Mouse (Mus musculus) G1E (cell line): ENCODE data around the gene Cers6. TPM values are rescaled to one million over a fixed set of nuclear protein-coding genes. Genes with fewer than 3 reads are reported as not detected.

Experiments
- ATAC-seq: 2 replicates; pipeline ENCODE4 v1.8.0; 2016; ENCODE audit warnings: mild to moderate bottlenecking; ENCODE audit not compliant: insufficient number of reproducible peaks, poor library complexity, low FRiP score, severe bottlenecking; ENCODE audit errors: extremely low read depth
- DNase-seq: peaks from one replicate; pipeline ENCODE4 v3.0.0; 2012; ENCODE audit warnings: low spot score
- H3K27me3 ChIP-seq: 2 replicates; pipeline ENCODE4 v1.6.1; 2012; ENCODE audit warnings: mild to moderate bottlenecking, low read length, inconsistent platforms; ENCODE audit not compliant: insufficient read depth
- H3K36me3 ChIP-seq: replicated peaks from 2 replicates; pipeline ENCODE3; 2012; ENCODE audit warnings: mild to moderate bottlenecking, inconsistent platforms
- H3K4me1 ChIP-seq: 2 replicates; pipeline ENCODE4 v1.6.1; 2012; ENCODE audit warnings: low read depth, low read length, inconsistent platforms, mixed read lengths; ENCODE audit not compliant: insufficient read depth
- H3K4me3 ChIP-seq: 2 replicates; pipeline ENCODE4 v1.5.1; 2012; ENCODE audit warnings: low read depth, mild to moderate bottlenecking, inconsistent platforms, low read length, moderate library complexity, mixed read lengths
- H3K9me3 ChIP-seq: replicated peaks from 2 replicates; pipeline ENCODE4 v1.6.1; 2012; ENCODE audit warnings: inconsistent platforms
- CTCF ChIP-seq: IDR thresholded peaks from 2 replicates; pipeline ENCODE4 v1.5.1; 2012; ENCODE audit warnings: low read depth, low read length, inconsistent platforms, mixed read lengths
- GATA1 ChIP-seq: IDR thresholded peaks from 2 replicates; pipeline ENCODE4 v1.6.1; 2012; ENCODE audit warnings: borderline replicate concordance, low read length, inconsistent platforms, mixed read lengths
- GATA2 ChIP-seq: IDR thresholded peaks from 2 replicates; pipeline ENCODE4 v1.6.1; 2012; ENCODE audit warnings: low read depth, low read length, inconsistent platforms, borderline replicate concordance
- POLR2AphosphoS5 ChIP-seq: IDR thresholded peaks from 2 replicates; pipeline ENCODE4 v1.6.1; 2012; ENCODE audit warnings: low read depth, low read length, inconsistent platforms; ENCODE audit not compliant: insufficient replicate concordance
- TAL1 ChIP-seq: conservative IDR thresholded peaks from 2 replicates; pipeline ENCODE4 v1.6.1; 2012; ENCODE audit warnings: low read depth, low read length, inconsistent platforms, mixed read lengths
- polyA plus RNA-seq: library from polyadenylated mRNA; stranded (reverse); fragments of >175 nt; gene quantifications from 2 replicates; pipeline ENCODE4 v1.2.3, GENCODE M21; 2012
- total RNA-seq, 2 experiments: library from RNA; stranded (forward) in 1 of 2; stranded (reverse) in 1 of 2; fragments of 200-1000 nt in 1 of 2; fragments of >200 nt in 1 of 2; fragmentation: Nextera tagmentation in 1 of 2; gene quantifications; 2 replicates each; pipeline ENCODE4 v1.2.3; 2014 to 2017

The Cers6 gene
- total and polyA plus RNA-seq, 3 experiments = 14.8 to 92.4 (median 55.7) TPM

DNA sequence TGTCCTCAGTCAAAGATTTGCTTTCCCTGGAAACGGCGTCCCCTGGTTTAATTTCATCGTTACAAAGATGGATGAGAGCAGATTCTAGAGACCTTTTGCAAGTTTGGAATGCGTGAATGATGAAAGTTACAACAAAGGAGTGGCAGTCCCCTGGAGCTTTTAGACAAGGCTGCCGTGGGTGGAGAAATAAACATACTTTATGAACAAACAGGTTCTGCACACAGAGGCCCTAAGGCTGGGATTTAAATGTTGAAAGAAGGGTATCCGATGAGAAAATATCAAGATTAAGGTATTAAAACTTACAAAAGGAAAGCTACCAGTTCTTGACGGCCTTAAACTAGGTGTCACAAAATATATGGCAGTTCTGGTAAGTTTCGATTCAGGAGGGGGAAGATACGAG, 117.0 kb downstream of the Cers6 start:
- H3K4me3 ChIP-seq = no peak overlapping the region; the same call in 1 of the 2 replicates
- H3K36me3 ChIP-seq = peaks cover 29% of the 10 kb centered on the region
- ATAC-seq (no peak), DNase-seq (no peak)
- no peaks in the 10 kb centered on the region for H3K9me3 ChIP-seq
- H3K4me1 ChIP-seq = peaks cover 78% of the 10 kb centered on the region
- TF ChIP-seq TAL1 (no peak), CTCF (no peak)
- H3K27me3 ChIP-seq = no peaks in the 10 kb centered on the region

DNA sequence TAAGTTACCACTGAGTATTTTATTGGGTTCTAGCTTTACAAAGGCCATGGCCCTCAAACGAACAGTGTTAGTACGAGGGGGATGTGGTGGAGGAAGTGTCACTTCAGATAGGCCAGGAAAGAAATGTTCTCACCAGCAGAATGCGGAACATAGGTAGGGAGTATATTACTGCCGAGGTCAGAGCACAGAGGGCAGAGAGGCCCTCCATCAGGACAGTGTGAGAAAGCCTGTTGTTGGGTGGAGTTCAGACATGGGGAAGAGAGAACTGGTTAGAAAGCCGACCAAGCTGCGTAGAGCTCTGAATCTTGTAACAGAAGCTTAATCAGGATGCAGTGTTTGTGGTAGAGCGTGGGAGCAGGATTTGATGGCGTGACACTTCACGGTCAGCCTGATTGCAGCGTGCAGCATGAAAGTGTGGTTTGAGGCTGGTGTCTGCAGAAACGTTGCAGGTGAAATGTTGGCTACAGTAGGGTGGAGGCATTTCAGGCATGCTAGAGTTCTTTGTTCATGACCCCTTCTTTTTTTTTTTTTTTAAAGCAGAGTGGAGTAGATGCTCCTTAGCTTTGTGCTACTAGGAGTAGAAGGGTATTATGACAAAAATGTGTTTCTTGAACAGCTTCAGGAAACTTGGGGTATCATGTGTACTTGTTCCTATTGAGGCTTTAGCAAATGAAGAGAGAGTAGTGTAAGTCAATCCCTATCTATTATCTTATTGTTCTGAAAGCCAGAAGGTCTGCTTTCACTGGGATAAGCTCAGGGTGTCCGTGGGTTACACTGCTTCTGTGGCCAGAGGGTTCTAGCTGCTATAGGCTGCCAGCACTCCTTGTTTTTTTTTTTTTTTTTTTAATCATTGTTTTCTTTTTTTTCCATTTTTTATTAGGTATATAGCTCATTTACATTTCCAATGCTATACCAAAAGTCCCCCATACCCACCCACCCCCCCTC, 117.7 kb downstream of the Cers6 start:
- no peaks in the 10 kb centered on the region for H3K27me3 ChIP-seq
- H3K36me3 ChIP-seq = peaks cover 33% of the 10 kb centered on the region
- TF ChIP-seq GATA1 = no peak
- TF ChIP-seq POLR2AphosphoS5 = no peak
- TF ChIP-seq GATA2 = no peak
- TF ChIP-seq CTCF = no peak
- no peak for TF ChIP-seq TAL1
- H3K9me3 ChIP-seq = no peaks in the 10 kb centered on the region
- peak; percentile 52 for ATAC-seq
- peak; percentile 44 for DNase-seq
- peaks cover 75% of the 10 kb centered on the region for H3K4me1 ChIP-seq
- H3K4me3 ChIP-seq = peak overlapping the region; percentile 42; the same call in 1 of the 2 replicates

DNA sequence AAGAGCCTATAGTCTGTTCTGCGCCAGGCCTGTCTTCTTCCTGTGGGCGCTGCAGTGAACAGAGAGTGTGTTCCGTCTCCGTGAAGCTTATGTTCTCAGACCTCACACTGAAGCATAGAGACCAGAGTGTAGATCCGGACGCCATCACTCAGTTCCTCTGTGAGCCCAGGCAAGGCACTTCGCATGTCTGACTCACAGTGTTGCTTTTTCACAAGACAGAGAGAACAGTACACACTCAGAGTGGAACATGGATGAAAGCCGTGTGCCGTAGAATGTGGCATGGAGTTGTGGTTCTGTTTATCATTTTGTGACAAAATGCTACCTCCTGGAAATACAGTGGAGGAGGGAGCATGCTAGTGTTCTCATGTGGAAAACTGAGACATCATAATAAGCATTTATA, 120.1 kb downstream of the Cers6 start:
- DNase-seq = no peak
- H3K27me3 ChIP-seq = no peaks in the 10 kb centered on the region
- ATAC-seq = no peak
- H3K4me1 ChIP-seq = peaks cover 57% of the 10 kb centered on the region
- no peaks in the 10 kb centered on the region for H3K9me3 ChIP-seq
- H3K36me3 ChIP-seq = peaks cover 41% of the 10 kb centered on the region
- no peak overlapping the region for H3K4me3 ChIP-seq
- no peak for TF ChIP-seq GATA1
- no peak for TF ChIP-seq CTCF
- TF ChIP-seq TAL1 = no peak
- no peak for TF ChIP-seq GATA2
- no peak for TF ChIP-seq POLR2AphosphoS5

DNA sequence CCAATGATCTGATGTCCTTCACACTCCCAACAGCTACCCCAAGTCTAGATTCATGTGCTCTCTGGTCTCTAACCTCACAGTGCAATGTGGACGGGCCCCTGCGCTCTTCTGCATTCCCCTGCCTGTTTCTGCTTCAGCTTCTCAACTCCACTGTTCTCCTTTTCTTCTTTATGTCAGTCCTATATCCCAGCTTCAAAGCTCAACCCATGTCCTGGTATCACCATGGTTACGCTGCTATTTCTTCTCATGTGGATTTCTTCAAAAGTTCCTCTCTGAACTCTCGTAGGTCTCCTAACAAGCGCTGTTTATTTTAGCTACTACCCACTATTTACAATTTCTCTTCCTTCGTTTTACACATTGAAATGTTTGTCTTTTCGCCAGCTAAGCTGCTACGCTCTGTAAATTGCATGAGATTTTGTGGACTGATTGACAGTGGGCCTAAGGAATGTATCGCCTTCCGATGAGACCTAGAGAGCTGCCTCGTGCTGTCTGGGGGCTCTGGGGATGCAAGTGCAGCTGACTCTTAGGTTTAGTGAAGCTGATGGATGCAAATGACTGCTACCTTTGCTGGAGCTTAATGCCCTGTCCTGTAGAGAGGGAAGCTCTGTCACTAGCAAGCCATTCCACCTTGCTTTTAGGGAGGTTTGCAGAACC, 120.6 kb downstream of the Cers6 start:
- Histone ChIP-seq H3K4me3 (no peak overlapping the region), H3K27me3 (no peaks in the 10 kb centered on the region), H3K4me1 (peaks cover 52% of the 10 kb centered on the region), H3K36me3 (peaks cover 41% of the 10 kb centered on the region), H3K9me3 (no peaks in the 10 kb centered on the region)
- DNase-seq = no peak
- no peak for ATAC-seq
- TF ChIP-seq CTCF = no peak
- TF ChIP-seq POLR2AphosphoS5 = no peak
- TF ChIP-seq GATA2 = no peak
- no peak for TF ChIP-seq TAL1
- TF ChIP-seq GATA1 = no peak

DNA sequence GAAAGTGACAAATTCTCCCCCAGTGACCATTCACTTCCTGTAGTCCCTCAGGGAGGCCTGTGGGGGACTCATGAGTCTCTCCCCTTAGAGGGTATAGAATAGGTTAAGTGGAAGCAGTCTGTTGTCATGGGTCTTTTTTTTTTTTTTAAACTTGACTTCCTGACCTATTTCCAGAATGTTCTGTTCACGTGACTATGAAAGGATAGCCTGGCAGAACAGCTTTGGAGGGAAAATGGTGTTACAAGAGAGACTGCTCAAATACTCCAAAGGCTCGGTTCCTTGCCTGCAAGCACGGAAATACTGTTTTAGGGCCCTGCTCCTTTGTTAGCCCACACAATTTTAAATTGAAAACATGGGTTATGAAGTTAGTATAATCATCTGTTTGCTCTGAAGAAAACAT, 121.7 kb downstream of the Cers6 start:
- Histone ChIP-seq H3K4me1 (peaks cover 43% of the 10 kb centered on the region), H3K36me3 (peaks cover 40% of the 10 kb centered on the region), H3K9me3 (no peaks in the 10 kb centered on the region), H3K27me3 (no peaks in the 10 kb centered on the region), H3K4me3 (no peak overlapping the region)
- DNase-seq (no peak), ATAC-seq (no peak)
- TF ChIP-seq GATA1 (no peak), POLR2AphosphoS5 (no peak), TAL1 (no peak), CTCF (no peak), GATA2 (no peak)

DNA sequence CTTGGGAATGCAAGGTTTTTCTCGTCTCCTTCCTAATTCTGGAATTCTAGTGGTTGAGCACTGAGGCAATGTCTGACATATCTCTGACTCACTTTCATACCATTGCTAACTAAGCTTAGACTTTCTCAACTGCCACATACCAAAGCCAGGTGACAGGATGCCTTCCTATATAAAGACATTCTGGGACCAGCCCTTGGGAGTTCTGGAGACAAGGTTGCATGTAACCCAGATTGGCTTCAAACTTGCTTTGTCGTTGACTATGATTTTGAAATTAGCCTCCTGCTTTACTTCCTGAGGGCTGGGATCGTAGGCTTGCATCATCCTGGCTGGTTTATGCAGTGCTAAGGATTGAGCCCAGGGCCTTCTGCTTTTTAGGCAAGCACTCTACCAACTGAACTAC, 122.2 kb downstream of the Cers6 start:
- no peak for ATAC-seq
- Histone ChIP-seq H3K36me3 (peaks cover 40% of the 10 kb centered on the region), H3K4me3 (no peak overlapping the region), H3K9me3 (no peaks in the 10 kb centered on the region), H3K4me1 (peaks cover 38% of the 10 kb centered on the region), H3K27me3 (no peaks in the 10 kb centered on the region)
- TF ChIP-seq POLR2AphosphoS5 (no peak), GATA2 (no peak), TAL1 (no peak), CTCF (no peak), GATA1 (no peak)
- DNase-seq = no peak

DNA sequence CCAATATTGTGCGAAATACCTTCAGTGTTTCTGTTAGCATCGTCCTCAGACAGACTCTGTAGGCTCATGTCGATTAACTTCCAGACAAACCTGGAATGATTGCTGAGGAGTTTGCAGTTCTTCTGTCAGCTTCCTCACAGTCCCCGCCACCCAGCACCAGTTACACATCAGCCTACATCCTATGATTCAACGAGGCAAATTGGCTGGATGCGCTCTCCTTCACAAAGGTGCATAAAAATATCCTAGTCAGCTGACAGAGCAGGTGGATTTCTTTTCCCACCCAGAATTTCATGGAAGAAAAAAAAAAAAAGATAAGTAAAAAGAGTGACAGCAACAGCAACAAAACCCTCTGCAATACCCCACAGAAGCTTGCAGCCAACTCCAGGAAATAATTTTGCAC, 127.9 kb downstream of the Cers6 start:
- DNase-seq (no peak), ATAC-seq (no peak)
- TF ChIP-seq TAL1 (no peak), GATA1 (no peak), GATA2 (no peak)
- Histone ChIP-seq H3K9me3 (no peaks in the 10 kb centered on the region), H3K36me3 (peaks cover 34% of the 10 kb centered on the region), H3K4me1 (peaks cover 22% of the 10 kb centered on the region), H3K27me3 (no peaks in the 10 kb centered on the region), H3K4me3 (no peak overlapping the region)
